Mouse (Mus musculus) neutrophil, adult 59 days (primary cell): ENCODE measurements around the gene Slc1a5. TPM values are rescaled to one million over a fixed set of nuclear protein-coding genes. Genes with fewer than 3 reads are reported as not detected.

Source experiments
- total RNA-seq, 2 experiments: library from RNA; stranded (reverse); gene quantifications; 1 replicate in 1 of 2; 2 replicates in 1 of 2; pipeline ENCODE4 v1.2.4; 2023

Slc1a5 gene
- 10 to 100 TPM; 37.3 to 44.7 TPM for total RNA-seq

GRCm38 (mm10) chr7:16780825-16781554, at the start of gene Slc1a5:
Gene Slc1a5 (plus strand): TSS chr7:16781340.

GRCm38 (mm10) chr7:16738073-16738696, 43.0 kb upstream of the Slc1a5 start, which contains the start of gene Ap2s1:
Gene Ap2s1 (plus strand): TSS chr7:16738410.

GRCm38 (mm10) chr7:16815351-16815941, 34.3 kb downstream of the Slc1a5 start, which contains the start of gene Strn4:
Gene Strn4 (plus strand): TSS chr7:16815889.

GRCm38 (mm10) chr7:16816475-16817122, 35.5 kb downstream of the Slc1a5 start, which contains the start of gene Fkrp:
Gene Fkrp (minus strand): TSS chr7:16816732.

GRCm38 (mm10) chr7:16842645-16843063, 61.5 kb downstream of the Slc1a5 start, which contains the start of gene Prkd2:
Gene Prkd2 (plus strand): TSS chr7:16842902.

Other genes starting within 250 kb of the Slc1a5 start
- 1 to 10 TPM; 3.1 to 3.9 TPM for gene Arhgap35, start 166.3 kb upstream of the Slc1a5 start, total RNA-seq
- not detected for gene Ceacam15, start 105.6 kb upstream of the Slc1a5 start, total RNA-seq
- gene Ceacam9, start 59.4 kb upstream of the Slc1a5 start, total RNA-seq = not detected
- gene Ap2s1, start 42.9 kb upstream of the Slc1a5 start, total RNA-seq = 100 to 1,000 TPM; 141 to 154 TPM
- 10 to 100 TPM; 59.5 to 67.7 TPM for gene Strn4, start 34.5 kb downstream of the Slc1a5 start, total RNA-seq
- 10 to 100 TPM; 13.8 to 16.2 TPM for gene Fkrp, start 35.4 kb downstream of the Slc1a5 start, total RNA-seq
- gene Prkd2, start 61.6 kb downstream of the Slc1a5 start, total RNA-seq = 10 to 100 TPM; 44.6 to 59.5 TPM
- not detected for gene Dact3, start 94.0 kb downstream of the Slc1a5 start, total RNA-seq
- gene Gng8, start 110.4 kb downstream of the Slc1a5 start, total RNA-seq = not detected
- gene Ptgir, start 125.2 kb downstream of the Slc1a5 start, total RNA-seq = 10 to 100 TPM; 29.5 to 31.3 TPM
- 100 to 1,000 TPM; 202 to 213 TPM for gene Calm3, start 142.8 kb downstream of the Slc1a5 start, total RNA-seq
- gene Pnmal2, start 163.3 kb downstream of the Slc1a5 start, total RNA-seq = not detected
- gene Pnmal1, start 178.3 kb downstream of the Slc1a5 start, total RNA-seq = not detected
- under 1 TPM in 1 of 2 experiments, not detected in 1; 0.07 TPM for gene Gm42372, start 201.7 kb downstream of the Slc1a5 start, total RNA-seq
- gene Ccdc8, start 211.4 kb downstream of the Slc1a5 start, total RNA-seq = under 1 TPM; 0.20 to 0.29 TPM
- 10 to 100 TPM; 34.7 to 45.5 TPM for gene Ppp5c, start 246.6 kb downstream of the Slc1a5 start, total RNA-seq